Mouse (Mus musculus): ENCODE results near the gene Hoxd4.

The Hoxd4 gene

DNA sequence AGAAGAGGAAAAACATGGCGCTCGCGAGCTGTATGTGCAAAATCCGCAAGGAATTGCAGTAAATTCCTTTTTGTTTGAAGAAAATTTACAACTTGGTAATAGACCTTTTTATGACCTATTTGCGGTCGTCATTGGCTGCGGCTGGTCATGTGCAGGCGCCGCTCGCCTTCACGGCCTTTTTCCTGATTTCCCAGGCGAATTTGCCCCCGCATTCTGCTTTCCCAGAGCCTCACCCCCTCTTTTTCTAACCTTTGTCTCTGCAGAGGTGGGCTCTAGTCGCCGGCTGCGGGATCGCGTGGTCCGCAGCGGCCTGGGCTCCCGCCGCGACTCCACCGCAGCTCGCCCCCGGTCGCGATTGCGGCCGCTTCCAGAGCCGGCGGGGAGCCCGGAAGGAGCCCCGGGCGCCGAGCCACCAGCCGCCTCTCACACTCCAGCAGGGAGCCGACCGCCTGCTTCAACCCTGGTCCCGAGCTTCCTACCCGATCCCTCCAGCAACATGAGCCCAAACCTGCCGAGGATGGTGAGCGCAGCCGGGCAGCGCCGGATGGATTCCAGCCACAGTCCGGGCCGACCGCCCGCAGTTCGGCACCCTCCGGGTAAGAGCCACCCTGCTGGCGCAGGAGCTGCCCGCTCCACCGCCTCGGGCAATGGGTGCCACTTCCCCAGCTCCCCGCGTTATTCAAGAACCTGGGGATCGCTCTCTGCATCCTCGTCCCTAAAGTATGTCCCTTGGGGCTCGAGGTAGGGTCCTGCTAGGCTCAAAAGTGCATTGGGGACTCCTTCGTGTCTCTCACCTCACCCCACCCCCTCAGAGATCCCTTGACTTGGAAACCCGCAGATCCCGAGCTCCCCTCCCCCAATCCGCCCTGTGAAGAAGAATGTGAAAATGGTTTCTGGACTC, at the start of gene Hoxd4, which contains the start of gene Hoxd3:
TSS of gene Hoxd4 (plus strand) at position 209 of the 901 bp plus-strand sequence.
TSS of gene Hoxd3 (plus strand) at position 207 of the 901 bp plus-strand sequence.
- no peak for DNase-seq (ENCODE audit: extremely low read depth, low read depth)

DNA sequence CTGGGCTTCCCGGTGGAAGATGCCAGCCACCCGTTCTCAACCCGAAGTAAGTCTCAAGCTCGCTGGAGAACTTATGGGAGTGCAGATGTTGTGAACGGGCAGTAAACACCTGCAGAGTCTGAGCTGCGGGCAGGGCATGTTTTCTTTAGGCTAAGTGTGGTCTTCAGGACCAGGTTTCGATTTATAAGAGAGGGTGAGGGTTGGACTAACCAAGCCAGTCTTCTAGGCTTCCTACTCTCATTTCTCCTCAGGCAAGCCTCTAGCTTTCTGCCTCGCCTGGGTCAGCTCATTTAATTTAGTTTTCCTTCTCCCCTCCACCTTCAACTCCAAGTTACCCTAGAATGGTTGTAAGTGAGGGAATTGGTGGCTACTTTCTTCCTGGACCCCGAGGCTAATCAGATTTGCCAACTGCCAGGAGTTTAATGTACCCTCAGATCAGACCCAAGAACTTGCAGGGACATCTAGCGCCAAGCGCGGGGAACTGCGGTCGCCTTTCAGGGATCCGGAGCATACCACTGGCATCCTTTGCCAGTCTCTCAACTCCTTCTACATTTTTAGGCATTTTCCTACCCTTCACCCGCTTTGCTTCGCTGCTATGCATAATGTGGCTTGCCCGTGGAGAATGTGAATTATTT, 48.3 kb upstream of the Hoxd4 start:
- DNase-seq (ENCODE audit: extremely low read depth, low read depth), result no peak

DNA sequence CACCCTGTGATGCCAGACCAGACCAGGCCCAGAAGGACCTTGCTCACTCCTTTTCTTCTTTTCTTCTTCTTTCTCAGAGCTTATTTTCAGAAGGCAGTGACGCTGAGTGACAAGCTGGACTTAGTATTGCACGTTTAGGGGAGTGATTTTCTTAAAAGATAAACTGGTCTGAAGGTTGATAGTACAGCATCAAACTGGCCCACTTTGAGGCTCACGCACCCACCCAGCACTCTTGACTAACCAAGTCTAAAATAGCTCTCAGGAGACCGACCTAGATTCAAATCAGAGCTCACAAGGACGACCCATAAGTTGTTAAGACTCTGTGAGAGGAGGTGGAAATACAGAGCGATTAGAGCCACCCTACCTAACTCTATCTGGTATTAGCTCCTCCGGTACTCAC, 45.3 kb upstream of the Hoxd4 start:
- DNase-seq (ENCODE audit: extremely low read depth, low read depth), result no peak

DNA sequence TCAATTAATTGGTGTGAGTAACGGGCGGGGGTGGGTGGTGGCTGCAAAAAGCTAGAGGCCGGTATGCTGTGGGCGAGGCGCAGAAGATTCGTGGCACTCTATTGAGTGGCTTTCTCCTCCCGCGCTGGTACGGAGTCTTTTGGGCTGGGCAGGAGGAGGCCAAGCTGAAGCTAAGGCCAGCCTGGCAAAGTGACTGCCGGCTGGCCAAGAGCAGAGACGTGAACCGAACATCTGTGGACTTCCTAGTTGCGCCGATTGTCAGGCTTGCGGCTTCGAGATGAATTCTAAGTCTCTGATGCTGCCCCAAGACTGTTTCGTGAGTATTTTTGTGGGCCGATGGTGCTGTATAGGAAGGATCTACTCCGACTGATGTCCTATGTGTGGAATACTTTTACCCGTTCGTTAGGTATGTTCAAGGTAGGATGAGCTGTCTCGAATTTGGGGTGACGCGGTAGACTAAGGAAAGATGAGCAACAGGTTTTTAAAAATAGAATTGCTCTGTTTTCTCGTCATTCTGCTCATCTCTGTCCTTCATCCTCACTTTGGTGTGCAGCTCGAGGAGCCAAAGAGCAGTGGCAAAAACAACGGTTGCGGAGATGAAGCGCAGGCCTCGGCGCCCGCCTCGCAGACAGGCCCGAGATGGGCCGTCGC, 44.4 kb upstream of the Hoxd4 start:
- DNase-seq (ENCODE audit: extremely low read depth, low read depth), result no peak

DNA sequence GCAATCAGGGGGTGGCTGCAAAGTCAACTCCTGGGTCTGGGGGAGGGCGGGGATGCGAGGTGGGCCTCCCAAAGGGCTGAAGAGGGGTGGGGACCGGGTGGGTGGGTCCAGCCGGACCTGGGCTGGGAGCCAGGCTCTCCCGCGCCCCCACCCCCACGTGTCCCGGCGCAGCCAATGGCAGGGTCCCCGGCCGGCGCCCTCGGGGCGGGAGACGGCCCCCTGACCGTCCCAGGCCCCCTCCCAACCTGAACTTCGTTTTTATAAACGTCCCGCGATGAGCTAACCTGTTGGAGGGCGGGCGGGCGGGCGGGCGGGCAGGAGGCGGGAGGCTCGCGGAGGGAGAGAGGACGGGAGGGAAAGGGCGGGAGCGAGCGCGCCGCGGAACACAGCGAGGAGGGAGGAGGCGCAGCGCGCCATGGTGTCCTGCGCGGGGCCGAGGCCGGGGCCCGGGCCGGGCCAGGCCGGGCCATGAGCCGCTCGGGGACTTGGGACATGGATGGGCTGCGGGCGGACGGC, 43.8 kb upstream of the Hoxd4 start, which contains the start of gene Hoxd13:
TSS of gene Hoxd13 (plus strand) at position 469 of the 516 bp plus-strand sequence.
- DNase-seq (ENCODE audit: extremely low read depth, low read depth), result no peak

DNA sequence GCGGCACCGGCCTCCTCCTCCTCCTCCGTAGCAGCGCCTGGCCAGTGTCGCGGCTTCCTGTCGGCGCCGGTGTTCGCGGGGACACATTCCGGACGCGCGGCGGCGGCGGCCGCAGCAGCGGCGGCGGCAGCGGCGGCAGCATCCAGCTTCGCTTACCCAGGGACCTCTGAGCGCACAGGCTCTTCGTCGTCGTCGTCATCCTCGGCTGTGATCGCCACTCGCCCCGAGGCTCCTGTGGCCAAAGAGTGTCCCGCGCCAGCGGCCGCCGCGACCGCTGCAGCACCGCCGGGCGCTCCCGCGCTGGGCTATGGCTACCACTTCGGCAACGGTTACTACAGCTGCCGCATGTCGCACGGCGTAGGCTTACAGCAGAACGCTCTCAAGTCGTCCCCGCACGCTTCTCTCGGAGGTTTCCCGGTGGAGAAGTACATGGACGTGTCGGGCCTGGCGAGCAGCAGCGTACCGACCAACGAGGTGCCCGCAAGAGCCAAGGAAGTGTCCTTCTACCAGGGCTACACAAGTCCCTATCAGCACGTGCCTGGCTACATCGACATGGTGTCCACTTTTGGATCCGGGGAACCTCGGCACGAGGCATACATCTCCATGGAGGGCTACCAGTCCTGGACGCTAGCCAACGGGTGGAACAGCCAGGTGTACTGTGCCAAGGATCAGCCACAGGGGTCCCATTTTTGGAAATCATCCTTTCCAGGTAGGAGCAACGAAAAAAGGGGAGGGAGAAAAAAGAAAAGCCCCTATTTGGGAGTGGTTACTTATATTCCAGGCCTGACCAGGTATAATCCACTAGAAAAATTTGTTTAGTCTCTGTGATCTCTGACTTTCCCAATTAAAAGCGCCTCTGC, 43.1 kb upstream of the Hoxd4 start:
- no peak for DNase-seq (ENCODE audit: extremely low read depth, low read depth)

DNA sequence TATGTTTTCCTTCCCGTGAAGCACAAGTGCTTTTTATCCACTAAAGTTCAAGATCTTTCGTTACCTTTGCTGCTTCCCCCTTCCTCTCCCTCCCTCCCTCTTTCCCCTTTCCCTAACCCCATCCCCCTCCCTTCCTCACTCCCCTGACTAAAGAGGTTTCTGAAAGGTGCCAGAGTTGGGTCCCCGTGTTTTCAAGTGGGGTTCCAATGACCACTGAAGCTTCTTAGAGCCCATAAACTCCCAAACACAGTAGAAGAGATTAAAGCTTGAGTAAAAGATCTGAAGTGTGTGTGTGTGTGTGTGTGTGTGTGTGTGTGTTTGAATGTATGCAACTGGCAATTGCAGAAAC, 42.5 kb upstream of the Hoxd4 start:
- DNase-seq (ENCODE audit: extremely low read depth, low read depth), result no peak

DNA sequence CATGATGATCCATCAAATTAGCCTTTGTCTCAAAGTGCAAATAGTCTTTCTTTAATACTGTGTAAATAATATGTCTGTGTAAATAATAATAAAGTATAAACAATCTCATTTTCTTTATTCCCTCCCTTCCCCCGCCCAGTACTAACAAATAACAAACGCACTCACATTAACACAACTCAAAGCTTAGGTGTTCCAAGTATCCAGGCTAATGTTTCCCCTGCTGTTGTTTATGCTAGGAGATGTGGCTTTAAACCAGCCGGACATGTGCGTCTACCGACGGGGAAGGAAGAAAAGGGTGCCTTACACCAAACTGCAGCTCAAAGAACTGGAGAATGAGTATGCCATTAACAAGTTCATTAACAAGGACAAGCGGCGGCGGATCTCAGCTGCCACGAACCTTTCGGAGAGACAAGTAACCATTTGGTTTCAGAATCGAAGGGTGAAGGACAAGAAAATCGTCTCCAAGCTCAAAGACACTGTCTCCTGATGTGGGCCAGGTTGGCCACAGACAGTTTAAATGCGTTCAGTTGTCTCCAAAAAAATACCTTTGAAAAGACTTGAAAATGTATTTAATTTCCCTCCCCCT, 42.0 kb upstream of the Hoxd4 start:
- no peak for DNase-seq (ENCODE audit: extremely low read depth, low read depth)

DNA sequence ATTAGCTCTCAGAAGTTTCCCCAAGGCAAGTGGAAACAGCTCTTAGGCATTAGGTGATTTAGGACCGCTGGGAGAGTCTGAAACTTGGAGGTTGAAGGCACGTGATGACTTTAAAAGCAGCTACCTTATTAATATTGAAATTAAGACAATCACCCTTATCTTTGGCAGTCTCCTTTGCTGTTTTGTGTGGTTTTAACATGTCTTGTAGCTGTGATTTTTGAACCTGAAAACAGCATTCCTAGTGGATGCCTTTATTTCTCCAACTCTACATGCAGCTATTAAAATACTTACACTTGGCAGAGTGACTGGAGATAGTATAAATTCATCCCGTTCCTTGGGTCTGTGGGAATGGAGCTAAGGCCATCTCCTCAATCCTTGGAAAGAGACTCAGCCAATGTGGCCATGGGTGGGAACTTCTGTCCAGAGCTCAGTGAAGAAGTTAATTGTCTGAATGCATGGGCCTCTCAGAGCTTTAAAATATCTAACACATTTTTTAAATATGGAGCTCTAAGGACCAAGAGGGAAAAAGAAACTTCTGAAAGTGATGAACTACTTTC, 41.0 kb upstream of the Hoxd4 start:
- DNase-seq (ENCODE audit: extremely low read depth, low read depth), result no peak

DNA sequence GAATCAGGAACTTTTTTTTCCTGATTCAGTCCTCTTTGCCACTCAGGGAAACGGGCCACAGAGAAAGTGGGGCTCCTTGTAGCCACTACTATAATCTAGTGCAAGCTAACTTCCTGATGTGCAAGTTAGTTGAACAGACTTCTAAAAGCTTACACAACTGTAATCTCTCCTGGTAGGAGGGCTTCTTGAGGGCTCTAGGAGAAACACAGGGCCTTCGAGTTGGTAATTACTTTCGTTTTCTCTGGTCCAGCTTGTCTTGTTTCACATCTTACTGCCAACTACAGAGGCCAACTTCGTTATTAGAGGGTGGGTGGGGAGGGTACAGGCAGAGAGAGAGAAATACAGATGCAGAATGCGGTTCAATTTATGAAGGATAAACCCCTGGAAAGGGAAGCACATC, 39.9 kb upstream of the Hoxd4 start:
- DNase-seq (ENCODE audit: extremely low read depth, low read depth), result no peak

DNA sequence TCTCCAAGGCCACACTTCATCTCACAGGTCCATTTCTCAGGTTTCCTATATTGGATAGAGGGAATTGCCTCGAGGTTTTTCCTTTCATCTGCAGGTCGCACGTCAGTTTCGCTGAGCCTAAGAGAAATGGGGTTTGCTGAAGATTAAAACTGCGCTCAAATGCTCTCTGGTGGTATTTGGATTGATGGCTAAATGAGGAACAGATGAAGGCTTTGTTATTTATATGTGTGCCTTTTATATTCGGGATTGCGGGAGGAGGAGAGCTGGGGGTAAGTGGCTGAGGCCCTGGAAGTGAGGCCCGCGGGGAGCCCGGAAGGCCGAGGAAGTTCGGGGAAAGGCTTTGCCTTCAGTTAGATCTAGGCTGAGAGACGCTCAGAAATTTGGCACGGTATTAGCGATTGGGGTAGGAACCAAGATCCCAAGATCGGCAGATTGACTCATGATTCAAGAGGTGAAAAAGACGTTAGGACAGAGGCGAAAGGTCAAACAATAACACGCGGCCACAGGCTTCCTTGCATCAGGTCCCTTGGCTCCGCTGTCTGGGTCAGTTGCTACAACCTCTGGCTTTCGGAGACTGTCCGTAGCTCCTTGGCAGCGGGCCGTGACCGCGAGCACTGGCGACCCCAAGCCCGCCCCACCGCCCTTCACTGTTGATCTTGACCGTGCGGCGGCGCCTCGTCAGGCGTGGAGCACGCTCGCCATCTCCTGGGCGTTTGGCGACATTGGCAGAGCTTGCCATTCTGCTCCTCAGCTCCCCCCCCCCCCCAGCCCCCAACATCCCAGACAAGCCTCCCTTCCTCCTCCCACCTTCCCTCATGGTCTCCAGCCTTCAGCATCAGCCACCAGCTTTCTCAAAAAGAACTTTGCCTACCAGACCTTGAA, 39.0 kb upstream of the Hoxd4 start:
- no peak for DNase-seq (ENCODE audit: extremely low read depth, low read depth)

DNA sequence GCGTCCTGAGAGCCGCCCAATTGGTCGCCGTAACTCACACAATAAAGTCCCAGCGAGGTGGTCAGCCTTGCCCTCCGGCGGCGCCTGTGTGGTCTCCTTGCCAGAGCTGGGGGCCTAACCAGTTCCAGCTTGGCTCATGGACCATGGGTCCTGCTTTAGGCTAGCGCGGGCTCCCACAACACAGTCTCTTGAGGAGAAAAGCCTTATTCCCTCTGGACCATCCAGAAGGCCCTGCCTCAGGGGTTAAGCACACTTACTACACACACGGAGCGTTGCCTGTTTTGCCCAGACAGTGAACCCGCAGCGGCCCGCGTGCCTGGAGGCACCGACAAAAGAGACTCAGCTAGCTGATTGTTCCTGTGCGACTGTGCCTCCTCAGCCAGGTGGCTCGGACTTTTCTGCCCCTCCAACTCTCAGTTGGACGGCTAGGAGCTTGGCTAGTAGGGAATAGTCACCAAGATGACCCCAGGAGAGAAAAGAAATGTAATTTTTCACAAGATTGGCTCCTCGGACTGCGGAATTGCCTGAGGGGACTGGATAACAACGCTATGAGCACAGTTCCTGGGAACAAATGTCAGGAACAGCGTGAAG, 37.8 kb upstream of the Hoxd4 start:
- no peak for DNase-seq (ENCODE audit: extremely low read depth, low read depth)

DNA sequence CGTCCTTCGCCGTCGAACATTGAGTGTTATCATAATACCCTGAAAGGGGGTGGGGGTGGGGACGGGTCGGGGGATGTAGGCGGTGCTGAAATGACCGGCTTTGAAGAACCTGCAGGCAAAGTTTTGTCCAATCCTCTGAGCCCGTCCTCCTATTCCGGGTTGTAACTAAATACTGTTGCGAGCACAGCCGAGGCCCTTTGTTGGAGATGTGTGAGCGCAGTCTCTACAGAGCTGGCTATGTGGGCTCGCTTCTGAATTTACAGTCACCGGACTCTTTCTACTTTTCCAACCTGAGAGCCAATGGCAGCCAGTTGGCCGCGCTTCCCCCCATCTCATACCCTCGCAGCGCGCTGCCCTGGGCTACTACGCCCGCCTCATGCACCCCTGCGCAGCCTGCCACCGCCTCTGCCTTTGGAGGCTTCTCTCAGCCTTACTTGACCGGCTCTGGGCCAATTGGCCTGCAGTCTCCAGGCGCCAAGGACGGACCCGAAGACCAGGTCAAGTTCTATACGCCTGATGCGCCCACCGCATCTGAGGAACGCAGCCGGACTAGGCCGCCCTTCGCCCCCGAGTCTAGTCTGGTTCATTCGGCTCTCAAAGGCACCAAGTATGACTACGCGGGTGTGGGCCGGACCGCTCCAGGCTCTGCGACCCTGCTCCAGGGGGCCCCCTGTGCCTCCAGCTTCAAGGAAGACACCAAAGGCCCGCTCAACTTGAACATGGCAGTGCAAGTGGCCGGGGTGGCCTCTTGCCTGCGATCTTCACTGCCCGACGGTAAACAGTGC, 36.7 kb upstream of the Hoxd4 start, which contains the start of gene Hoxd12:
TSS of gene Hoxd12 (plus strand) at position 133 of the 785 bp plus-strand sequence.
- no peak for DNase-seq (ENCODE audit: extremely low read depth, low read depth)

DNA sequence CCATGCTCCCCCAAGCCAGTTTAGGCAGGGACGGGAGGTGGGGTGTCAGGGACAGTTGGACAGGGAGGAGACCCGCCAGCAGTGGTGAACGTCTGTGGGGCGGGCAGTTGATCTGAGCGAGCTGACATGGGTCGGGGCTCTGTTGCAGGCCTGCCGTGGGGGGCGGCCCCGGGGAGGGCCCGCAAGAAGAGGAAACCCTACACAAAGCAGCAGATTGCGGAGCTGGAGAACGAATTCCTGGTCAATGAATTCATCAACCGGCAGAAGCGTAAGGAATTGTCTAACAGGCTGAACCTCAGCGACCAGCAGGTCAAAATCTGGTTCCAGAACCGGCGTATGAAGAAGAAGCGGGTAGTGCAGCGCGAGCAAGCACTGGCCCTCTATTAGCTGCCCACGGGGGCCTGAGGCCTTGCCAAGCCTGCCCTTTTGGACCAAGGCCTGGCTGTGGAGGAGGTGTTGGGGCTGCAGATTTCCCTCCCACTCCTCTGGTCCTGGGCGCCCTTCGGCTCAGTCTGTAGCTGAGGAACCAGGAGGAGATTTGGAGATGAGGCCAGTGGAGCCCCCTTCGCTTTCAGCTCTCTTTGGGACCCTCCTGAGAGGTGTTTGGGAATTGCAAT, 36.0 kb upstream of the Hoxd4 start:
- DNase-seq (ENCODE audit: extremely low read depth, low read depth), result no peak

DNA sequence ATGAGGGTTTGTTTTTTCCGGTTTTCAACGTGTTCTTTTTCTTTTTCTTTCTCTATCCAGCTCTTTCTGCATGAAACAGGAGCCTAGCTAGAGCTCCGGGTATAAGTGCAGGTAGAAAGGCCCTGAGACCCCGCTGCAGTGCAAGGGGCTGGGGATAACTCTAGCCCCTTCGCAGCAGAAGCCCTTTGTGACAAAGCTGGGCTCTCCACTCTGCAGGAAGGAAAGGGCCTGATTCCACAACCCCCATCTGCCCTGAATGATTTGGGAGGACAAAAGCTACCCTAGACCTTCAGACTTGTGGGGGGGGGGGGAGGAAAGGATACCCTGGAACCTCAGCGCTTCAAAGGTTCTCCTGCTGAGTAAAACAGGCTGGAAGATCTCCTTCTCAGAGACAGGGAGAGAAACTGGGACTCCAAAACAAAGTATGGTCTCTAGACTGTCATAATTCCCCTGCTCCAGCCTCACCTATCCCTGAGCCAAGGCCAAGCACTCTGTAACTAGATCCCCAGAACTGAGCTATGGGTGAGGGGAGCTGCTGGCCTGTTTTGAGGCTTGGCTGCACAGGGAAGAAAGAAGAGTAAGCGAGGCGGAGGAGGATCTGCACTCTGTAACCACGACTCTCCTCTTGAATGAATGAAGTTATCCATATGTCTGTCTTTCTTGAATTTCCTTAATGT, 35.2 kb upstream of the Hoxd4 start:
- no peak for DNase-seq (ENCODE audit: extremely low read depth, low read depth)

DNA sequence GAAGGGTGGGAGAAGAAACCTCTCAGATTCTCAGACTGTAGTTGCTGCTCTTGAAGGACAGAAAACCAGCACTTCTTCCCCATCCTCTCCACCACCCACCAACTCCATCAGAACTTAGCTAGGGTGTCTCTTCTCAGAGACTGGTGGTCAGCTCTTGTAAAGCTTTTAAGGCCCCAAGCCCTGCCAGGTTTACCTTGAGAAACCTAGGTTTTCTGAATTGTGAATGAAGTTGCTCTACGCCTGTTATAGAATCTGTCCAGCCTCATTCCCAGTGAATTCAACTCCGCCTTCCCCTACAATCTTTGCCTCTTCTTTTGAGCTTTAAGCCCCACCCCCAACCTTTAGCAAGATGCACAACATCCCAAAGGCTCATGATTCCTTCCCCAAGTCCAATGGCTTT, 34.6 kb upstream of the Hoxd4 start:
- no peak for DNase-seq (ENCODE audit: extremely low read depth, low read depth)
